Mouse (Mus musculus) lung, embryonic 14.5 days (tissue): ENCODE data around the gene Shroom2. TPM values are rescaled to one million over a fixed set of nuclear protein-coding genes. Genes with fewer than 3 reads are reported as not detected.

Source experiments
- ATAC-seq: fragments of 200-750 bp; cut with Nextera tagmentation; 2 replicates; pipeline ENCODE4 v1.8.0; 2017; ENCODE audit warnings: mild to moderate bottlenecking, moderate TSS enrichment, moderate library complexity; ENCODE audit not compliant: insufficient read depth
- DNase-seq: peaks from one replicate; pipeline ENCODE4 v3.0.0-alpha.2; 2015
- H3K27ac ChIP-seq: fragments of 300-500 bp; sonication (generic); 2 replicates; pipeline ENCODE4 v1.5.1; 2014; ENCODE audit warnings: low read depth, mild to moderate bottlenecking, moderate library complexity
- H3K27me3 ChIP-seq: fragments of 300-500 bp; sonication (generic); 2 replicates; pipeline ENCODE4 v1.6.1; 2014; ENCODE audit warnings: low read length, control low read depth; ENCODE audit not compliant: insufficient read depth
- H3K36me3 ChIP-seq: fragments of 300-500 bp; sonication (generic); 2 replicates; pipeline ENCODE4 v1.6.1; 2014; ENCODE audit warnings: control low read depth; ENCODE audit not compliant: insufficient read depth
- H3K4me1 ChIP-seq: fragments of 300-500 bp; sonication (generic); 2 replicates; pipeline ENCODE4 v1.6.1; 2014; ENCODE audit warnings: antibody characterized with exemption, control low read depth; ENCODE audit not compliant: insufficient read depth
- H3K4me2 ChIP-seq: fragments of 300-500 bp; sonication (generic); 2 replicates; pipeline ENCODE4 v1.6.1; 2014; ENCODE audit warnings: mild to moderate bottlenecking
- H3K4me3 ChIP-seq: fragments of 300-500 bp; sonication (generic); 2 replicates; pipeline ENCODE4 v1.5.1; 2014; ENCODE audit warnings: low read depth, low read length
- H3K9ac ChIP-seq: fragments of 300-500 bp; sonication (generic); 2 replicates; pipeline ENCODE4 v1.6.1; 2014
- H3K9me3 ChIP-seq: fragments of 300-500 bp; sonication (generic); 2 replicates; pipeline ENCODE4 v1.6.1; 2016; ENCODE audit warnings: low read depth, low read length, control low read depth
- CTCF ChIP-seq: IDR thresholded peaks from 2 replicates; pipeline ENCODE4 v1.5.1; 2016; ENCODE audit warnings: antibody characterized with exemption, low read depth
- WGBS: fragments of 180-500 bp; shearing (Covaris S2); extraction: QIAGEN DNeasy Blood & Tissue Kit; methylation state at CpG from one replicate; pipeline ENCODE4 v1.1.7; 2014; 5-methylcytosine and 5-hydroxymethylcytosine counted together
- polyA plus RNA-seq: library from polyadenylated mRNA; unstranded; fragments of >200 nt; fragmentation: Nextera tagmentation; extraction: Ambion mirVana; gene quantifications from 2 replicates; pipeline ENCODE4 v1.2.1, GENCODE M21; 2014

Shroom2 gene
- polyA plus RNA-seq, 1 experiment from 2014 or later, result 12.2 TPM

GRCm38 (mm10) chrX:152656609-152656939 is 112.7 kb downstream of the Shroom2 start:
- no peaks in the 10 kb centered on the region for H3K4me1 ChIP-seq

GRCm38 (mm10) chrX:152655796-152656608 is 113.3 kb downstream of the Shroom2 start:
- TF ChIP-seq CTCF, result no peak
- no peaks in the 10 kb centered on the region for H3K27me3 ChIP-seq
- H3K4me1 ChIP-seq, result no peaks in the 10 kb centered on the region
- H3K27ac ChIP-seq, result no peak overlapping the region
- H3K4me3 ChIP-seq, result no peak overlapping the region
- no peaks in the 10 kb centered on the region for H3K36me3 ChIP-seq
- 53% methylated on average over 8 of the region's 8 CpGs for WGBS
- peak; percentile 38; the same call in 1 of the 2 replicates for ATAC-seq
- H3K9ac ChIP-seq, result no peak overlapping the region
- no peak overlapping the region for H3K4me2 ChIP-seq
- DNase-seq, result no peak
- no peaks in the 10 kb centered on the region for H3K9me3 ChIP-seq

More at GRCm38 (mm10) chrX:152656609-152656939, 112.7 kb downstream of the Shroom2 start:
- H3K27me3 ChIP-seq, result no peaks in the 10 kb centered on the region
- no peak for DNase-seq
- no peaks in the 10 kb centered on the region for H3K36me3 ChIP-seq
- H3K4me3 ChIP-seq, result no peak overlapping the region
- ATAC-seq, result no peak
- H3K9ac ChIP-seq, result no peak overlapping the region
- no peaks in the 10 kb centered on the region for H3K9me3 ChIP-seq
- TF ChIP-seq CTCF, result no peak
- H3K4me2 ChIP-seq, result no peak overlapping the region
- 75% methylated on average over 2 of the region's 2 CpGs for WGBS
- H3K27ac ChIP-seq, result no peak overlapping the region

GRCm38 (mm10) chrX:152652676-152653075 is 116.6 kb downstream of the Shroom2 start:
- Histone ChIP-seq H3K4me3 (no peak overlapping the region), H3K27ac (no peak overlapping the region), H3K27me3 (no peaks in the 10 kb centered on the region; the same call in 1 of the 2 replicates), H3K4me1 (no peaks in the 10 kb centered on the region), H3K4me2 (no peak overlapping the region), H3K36me3 (no peaks in the 10 kb centered on the region), H3K9me3 (no peaks in the 10 kb centered on the region), H3K9ac (no peak overlapping the region)
- WGBS, result 61% methylated on average over 2 of the region's 2 CpGs
- ATAC-seq (no peak), DNase-seq (no peak)
- TF ChIP-seq CTCF, result no peak

GRCm38 (mm10) chrX:152644827-152645226 is 124.4 kb downstream of the Shroom2 start:
- no peak for DNase-seq
- no peaks in the 10 kb centered on the region for H3K9me3 ChIP-seq
- TF ChIP-seq CTCF, result no peak
- H3K4me3 ChIP-seq, result no peak overlapping the region
- 33% methylated on average over 4 of the region's 4 CpGs for whole genome bisulfite sequencing
- ATAC-seq, result no peak
- no peaks in the 10 kb centered on the region; the same call in 1 of the 2 replicates for H3K27me3 ChIP-seq
- H3K4me2 ChIP-seq, result no peak overlapping the region
- no peaks in the 10 kb centered on the region for H3K36me3 ChIP-seq
- no peak overlapping the region for H3K27ac ChIP-seq
- H3K9ac ChIP-seq, result no peak overlapping the region
- no peaks in the 10 kb centered on the region for H3K4me1 ChIP-seq

DNA sequence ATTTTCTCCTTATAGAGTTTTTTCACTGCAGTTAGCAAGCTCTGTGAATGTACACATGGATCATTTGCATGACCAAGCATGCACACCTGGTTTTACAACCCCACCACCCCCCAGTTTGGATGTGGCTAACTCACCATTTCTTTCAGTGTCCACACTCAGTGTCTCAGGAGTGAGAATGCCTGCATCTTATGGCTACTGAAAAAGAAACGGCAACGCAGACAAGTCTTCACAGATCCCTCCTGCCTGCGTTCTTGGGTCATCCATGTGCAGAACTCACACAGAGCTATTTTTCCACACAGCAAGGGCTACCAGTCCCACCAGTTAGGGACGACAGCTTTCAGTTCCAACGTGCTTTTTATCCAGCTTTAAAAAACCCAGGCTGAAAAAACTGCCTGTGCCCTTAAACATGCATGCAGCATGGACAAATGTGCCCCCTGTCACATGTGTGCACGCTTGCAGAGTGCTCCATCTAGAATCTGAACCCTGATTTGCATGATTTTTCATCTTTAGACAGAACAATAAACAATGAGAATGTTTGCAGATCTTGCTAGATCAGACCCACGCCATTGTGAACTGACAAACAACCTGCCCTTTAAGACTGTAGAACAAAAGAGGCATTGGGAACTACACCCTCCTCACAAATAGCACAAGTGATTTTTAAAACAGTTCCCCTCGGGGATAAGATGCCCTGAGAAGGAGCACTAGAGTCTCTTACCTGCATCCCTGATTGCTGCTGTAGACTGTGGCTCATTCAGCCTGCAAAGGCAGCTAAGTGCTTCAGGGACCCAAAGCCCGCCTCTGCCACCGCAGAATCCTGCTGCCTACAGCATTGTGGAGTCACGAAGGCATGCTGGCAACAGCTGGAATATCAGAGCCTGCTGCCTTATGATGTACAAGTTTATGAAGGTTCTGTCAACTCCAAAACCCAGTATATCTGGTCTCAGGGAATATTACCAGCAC is 125.3 kb downstream of the Shroom2 start:
- no peaks in the 10 kb centered on the region for H3K36me3 ChIP-seq
- ATAC-seq (no peak), DNase-seq (no peak)
- no peak overlapping the region for H3K4me3 ChIP-seq
- H3K4me1 ChIP-seq, result no peaks in the 10 kb centered on the region
- TF ChIP-seq CTCF, result no peak
- WGBS, result 46% methylated on average over 11 of the region's 11 CpGs
- no peaks in the 10 kb centered on the region for H3K27me3 ChIP-seq
- H3K9ac ChIP-seq, result no peak overlapping the region
- no peaks in the 10 kb centered on the region for H3K9me3 ChIP-seq
- H3K27ac ChIP-seq, result no peak overlapping the region
- H3K4me2 ChIP-seq, result no peak overlapping the region

DNA sequence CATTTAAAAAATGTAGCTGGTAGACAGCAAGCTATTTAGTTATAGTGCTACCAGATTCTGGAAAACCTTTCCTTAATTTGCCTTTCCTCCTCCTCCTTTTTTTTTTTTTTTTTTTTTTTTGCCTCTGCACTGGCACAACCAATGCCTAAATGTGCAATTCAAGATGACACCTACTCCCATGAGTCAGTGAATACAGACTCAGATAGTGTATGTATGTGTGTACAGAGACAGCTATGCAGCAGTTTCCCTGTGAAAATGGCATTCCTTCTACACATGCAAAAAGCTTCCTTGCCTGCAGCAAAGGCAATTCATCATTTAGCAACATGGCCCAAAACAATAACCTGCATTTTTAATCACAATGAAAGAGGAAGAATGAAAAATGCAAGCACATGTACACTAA is 126.1 kb downstream of the Shroom2 start:
- Histone ChIP-seq H3K36me3 (no peaks in the 10 kb centered on the region), H3K4me1 (no peaks in the 10 kb centered on the region), H3K9me3 (no peaks in the 10 kb centered on the region), H3K4me3 (no peak overlapping the region), H3K9ac (no peak overlapping the region), H3K27me3 (no peaks in the 10 kb centered on the region), H3K27ac (no peak overlapping the region), H3K4me2 (no peak overlapping the region)
- no peak for DNase-seq
- no peak for TF ChIP-seq CTCF
- no peak for ATAC-seq

GRCm38 (mm10) chrX:152642627-152643026 is 126.6 kb downstream of the Shroom2 start:
- no peaks in the 10 kb centered on the region for H3K9me3 ChIP-seq
- TF ChIP-seq CTCF, result no peak
- H3K4me2 ChIP-seq, result no peak overlapping the region
- no peak for ATAC-seq
- no peak overlapping the region for H3K27ac ChIP-seq
- no peaks in the 10 kb centered on the region for H3K27me3 ChIP-seq
- H3K36me3 ChIP-seq, result no peaks in the 10 kb centered on the region
- DNase-seq, result no peak
- WGBS, result 58% methylated on average over 2 of the region's 2 CpGs
- H3K4me3 ChIP-seq, result no peak overlapping the region
- no peaks in the 10 kb centered on the region for H3K4me1 ChIP-seq
- H3K9ac ChIP-seq, result no peak overlapping the region
